Mouse (Mus musculus) bone marrow macrophage, adult 2 months (primary cell): ENCODE results near the gene Cdk14.

Experiments
- CTCF ChIP-seq: IDR thresholded peaks from 2 replicates; pipeline ENCODE4 v1.5.1; 2012; ENCODE audit warnings: low read depth, mild to moderate bottlenecking, low read length, moderate library complexity
- POLR2A ChIP-seq: IDR thresholded peaks from 2 replicates; pipeline ENCODE4 v1.6.1; 2012; ENCODE audit warnings: mild to moderate bottlenecking, low read depth, low read length, borderline replicate concordance

DNA sequence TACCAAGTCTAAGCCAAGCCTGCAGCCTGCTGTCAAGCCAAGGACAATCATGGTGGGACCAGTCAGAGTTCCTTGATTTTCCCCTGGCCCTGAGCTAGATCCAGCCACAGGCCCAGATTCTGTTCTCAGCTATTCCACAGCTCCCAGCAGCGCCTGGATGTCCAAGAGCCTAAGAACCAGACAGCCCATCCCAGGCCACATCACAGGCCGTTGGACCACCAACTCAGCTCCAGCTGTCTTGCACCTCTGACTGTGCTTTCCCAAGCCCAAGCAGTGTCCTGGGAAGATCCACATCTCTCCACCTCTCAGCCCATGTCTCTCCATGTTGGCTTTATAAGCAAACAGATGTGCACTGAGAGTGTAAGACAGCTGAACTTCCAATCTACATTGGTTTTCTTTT is 114.8 kb downstream of the Cdk14 start:
- TF ChIP-seq CTCF = no peak
- no peak for TF ChIP-seq POLR2A
